Mouse (Mus musculus) adrenal gland, adult 8-10 months (tissue): ENCODE results near the gene Ldah. TPM values are rescaled to one million over a fixed set of nuclear protein-coding genes. Genes with fewer than 3 reads are reported as not detected.

Source experiments
- DNase-seq: peaks from one replicate; pipeline ENCODE4 v3.0.0; 2022
- total RNA-seq, 4 experiments: library from RNA; stranded (reverse); gene quantifications; 2 replicates each; pipeline ENCODE4 v1.2.4; 2022

The Ldah gene
- total RNA-seq, 4 experiments from 2014 or later = 42.4 to 54.9 (median 45.4) TPM

DNA sequence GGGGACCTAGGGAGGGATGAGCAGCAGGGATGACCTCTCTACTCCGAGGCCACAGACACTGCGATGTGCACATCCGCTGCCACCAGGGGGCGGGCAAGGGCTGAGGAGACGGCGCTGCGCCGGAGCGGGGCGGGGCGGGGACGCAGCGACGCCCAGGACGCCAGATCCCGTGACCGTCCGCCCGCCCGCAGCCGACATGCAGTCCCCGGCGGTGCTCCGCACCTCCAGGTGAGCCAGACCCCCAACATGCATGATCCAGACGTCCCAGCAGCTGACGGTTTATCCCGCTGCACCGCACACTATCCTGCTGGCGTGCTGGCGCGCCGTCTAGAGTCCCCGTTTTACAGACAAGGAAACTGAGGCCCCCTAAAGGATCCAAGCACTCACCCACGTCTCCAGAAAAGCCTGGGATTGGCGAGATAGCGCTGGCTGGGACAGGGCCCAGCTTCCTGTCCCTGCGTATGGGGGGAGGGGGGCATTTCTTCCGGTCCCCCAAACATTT lies 105.4 kb downstream of the Ldah start, which contains the start of gene Hs1bp3:
Gene Hs1bp3 (plus strand): TSS at position 163 of the 502 bp plus-strand sequence.
- peak; percentile 69 for DNase-seq

DNA sequence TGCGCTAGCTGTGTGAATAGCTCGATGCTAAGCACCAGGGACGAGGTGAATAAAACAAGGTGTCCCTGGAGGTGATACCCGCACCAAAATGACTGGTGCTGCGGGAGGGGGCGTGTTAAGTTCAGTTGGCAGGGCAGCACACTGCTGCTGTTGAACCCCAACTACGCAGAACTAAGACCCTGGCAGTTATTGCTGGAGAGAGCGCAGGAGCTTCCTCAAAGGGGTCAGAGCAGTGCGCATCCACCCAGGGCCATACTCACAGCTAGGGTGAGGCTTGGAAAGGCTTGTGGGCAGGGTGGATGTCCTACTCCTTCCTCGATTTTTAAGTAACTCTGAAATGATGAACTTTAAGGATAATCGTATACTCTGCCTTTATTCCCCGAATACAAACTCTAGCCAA lies 105.9 kb downstream of the Ldah start:
- DNase-seq = no peak

DNA sequence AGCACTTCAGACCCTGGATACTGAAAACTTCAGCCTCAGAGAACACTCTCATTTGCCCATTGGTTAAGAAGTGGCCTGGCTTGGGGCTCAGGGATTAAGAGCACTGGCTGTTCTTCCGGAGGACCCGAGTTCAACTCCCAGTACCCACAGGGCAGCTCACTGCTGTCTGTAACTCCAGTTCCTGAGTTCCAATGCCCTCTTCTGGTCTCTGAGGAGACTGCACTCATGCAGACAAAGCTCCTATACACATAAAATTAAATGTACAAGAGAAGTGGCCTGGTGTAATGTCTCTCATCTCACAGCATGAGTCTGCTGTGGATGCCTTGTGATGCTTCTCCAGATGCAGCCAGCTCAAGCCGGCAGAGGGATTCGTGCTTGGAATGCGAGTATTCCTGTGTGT lies 108.6 kb downstream of the Ldah start:
- DNase-seq = no peak

DNA sequence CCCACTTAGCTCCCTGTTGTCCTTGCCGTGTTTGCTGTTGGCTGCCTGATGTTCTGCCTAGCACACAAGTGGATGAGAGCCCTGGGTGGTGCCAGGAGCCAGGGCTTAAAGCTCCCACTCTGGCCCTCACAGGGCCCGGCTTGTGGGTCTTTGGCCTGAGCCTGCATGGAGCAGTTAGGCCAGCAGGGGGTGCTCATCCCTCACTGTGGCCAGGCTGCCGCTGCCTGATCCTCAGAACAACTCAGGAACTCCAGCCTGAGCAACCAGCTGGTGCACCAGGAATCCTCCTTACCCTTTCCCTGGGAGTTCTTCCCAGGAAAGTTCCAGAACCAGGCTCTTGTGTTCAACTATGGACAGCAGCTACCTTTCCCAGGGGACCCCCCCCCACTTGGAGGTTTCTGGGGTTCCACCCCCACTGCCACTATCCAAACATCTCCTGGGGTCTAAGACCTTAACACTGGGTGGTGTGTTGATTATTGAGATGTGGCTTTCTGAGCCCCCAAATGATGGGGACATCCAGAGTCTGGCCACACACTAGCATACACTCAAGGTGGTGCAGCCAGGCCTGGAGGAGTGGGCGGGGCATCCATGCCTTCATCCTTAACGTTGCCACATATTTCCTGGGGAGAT lies 112.3 kb downstream of the Ldah start:
- DNase-seq = peak; percentile 65

DNA sequence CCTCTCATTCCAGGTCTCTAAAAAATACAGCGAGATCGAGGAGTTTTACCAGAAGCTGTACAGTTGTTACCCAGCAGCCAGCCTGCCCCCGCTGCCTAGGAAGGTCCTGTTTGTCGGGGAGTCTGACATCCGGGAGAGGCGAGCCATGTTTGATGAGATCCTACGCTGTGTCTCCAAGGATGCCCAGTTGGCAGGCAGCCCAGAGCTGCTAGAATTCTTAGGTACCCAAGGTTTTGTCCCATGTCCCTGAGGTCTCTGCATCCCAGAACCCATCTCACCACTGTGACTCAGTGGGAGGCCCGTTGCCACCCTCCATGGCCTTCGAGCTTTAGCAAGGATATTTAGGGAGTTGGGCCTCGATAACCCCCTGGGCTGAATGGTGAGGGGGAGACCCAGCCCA lies 113.6 kb downstream of the Ldah start:
- DNase-seq = peak; percentile 74

DNA sequence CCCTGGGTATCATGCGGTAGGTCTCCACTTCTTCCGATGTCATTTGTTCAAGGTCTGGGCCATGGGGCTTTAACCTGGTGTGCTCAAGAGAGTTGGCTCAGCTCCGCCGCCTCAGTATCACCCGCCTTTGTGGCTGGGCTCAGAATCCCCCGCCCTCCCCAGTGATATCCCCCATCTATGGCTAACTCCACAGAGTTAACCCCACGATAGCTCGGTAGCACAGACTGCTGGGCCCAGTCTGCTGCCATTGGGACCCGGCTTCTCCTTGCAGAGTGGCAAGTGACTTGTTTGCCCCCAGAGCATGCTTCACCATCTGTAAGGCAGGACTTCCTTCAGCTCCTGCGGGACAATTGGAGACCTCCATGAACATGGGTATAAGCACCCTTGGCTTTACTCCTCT lies 116.2 kb downstream of the Ldah start:
- no peak for DNase-seq

DNA sequence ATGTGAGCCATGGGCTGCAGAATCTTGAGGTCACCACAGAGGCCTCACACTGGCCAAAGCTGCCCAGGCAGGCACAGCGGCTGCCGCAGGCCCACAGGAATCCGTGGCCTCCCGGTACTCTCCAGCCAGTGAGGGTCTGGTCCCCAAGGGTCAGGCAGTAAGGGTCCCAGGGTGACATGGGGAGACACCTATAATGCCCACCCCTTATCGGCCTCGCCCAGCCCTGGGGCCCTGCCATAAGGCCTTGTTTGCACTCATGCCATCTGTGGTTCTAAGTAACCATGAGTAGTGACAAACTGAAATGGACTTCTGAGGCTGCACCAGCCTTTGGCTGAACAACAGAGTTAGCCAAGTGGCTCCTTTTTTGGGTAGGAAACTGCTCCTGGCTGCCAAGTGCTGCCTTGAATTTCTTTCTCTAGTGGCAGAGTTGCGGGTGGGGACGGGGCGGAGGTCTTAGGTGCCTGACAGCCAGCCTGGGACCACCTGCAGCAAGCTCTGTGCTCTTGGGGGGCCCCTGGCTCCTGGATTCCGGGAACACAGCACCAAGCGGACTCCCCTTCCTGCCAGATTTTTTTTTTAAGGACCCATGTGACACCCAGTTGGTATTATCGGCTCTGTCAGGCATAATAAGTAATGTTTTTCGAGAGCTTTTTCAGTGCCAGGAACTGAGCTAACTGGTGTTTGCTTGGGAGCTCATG lies 117.5 kb downstream of the Ldah start:
- DNase-seq = no peak

DNA sequence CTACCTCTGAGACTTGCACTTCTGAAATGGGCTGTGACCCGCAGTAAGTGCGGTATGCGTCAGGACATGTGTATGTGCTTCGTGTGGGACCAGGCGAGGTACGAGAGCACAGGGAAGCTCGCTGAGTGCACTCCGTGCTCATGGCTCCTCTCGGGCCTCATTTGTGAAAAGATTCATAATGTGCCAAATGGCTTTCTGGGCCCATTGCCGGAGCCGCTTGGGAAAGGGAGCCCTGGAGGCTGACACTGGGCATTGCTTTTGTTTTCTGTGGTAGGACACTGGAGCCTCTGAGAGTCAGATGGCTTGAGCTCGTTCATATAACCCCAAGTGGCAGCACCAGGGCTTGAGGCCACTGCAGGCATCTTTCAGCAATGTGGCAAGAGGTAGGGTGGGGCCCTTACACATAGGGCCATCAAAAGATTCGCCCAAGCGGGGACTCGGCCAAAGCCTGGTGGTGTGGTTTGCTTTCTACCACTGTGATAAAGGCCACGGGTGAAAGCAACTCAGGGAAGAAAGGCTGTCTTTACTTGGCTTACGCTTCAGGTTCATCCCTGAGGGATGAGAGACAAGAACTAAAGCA lies 118.1 kb downstream of the Ldah start:
- DNase-seq = no peak

DNA sequence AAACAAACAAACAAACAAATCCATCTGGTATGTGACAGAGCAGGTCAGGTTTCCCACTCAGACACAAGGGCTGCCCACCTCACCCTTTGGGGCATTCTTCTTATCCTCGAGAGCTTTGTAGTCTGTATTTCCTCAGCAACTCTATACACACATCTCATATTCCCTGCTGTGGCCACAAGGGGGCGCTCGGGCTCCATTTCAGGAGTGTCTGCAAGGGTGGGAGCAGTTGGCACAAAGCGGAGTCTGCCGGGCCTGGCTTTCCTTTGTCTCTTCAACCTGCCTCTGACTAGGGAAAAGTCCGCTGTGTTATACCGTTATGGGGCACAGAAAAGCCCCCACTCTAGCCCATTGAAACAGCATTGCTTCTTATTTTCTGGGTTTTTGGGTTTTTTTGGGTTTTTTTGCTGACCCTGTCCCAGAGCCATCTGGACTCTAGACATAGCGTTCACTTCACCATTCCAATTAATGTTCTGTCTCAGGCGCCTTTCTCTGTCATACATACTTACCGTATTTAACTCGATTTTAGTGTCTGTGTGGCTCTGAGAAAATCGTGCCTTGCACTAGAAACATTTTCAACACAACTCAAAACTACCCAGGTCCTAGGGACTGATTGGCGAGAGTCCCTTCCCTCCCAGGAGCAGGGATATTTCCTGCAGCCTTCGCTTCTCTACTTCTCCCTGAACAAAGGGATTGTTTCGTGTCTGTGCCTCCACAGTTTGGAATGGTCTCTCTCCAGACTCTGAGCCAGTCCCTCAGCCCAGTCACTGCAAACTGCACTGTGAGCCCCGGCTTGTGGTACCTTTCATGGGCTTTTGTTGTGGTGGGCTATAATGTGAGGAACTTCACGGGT lies 119.1 kb downstream of the Ldah start:
- peak; percentile 88 for DNase-seq

DNA sequence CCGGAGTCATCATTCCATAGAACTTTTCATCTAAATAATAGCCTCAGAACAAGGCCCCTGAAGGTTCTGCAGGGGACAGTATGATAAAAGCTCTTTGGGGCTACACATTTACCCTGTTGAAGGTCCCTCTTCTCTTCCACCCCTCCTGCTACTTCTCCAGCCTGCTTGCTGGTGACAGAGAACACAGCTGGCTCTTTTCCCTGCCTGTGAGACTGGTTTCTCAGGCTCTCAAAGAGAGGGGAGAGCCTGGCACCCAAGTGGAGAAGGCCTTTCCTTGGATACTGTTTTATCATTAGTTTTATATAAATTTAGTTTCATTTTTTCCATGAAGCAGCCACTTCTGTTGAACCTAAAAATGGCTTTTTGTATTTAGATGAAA lies 119.8 kb downstream of the Ldah start:
- DNase-seq = no peak

DNA sequence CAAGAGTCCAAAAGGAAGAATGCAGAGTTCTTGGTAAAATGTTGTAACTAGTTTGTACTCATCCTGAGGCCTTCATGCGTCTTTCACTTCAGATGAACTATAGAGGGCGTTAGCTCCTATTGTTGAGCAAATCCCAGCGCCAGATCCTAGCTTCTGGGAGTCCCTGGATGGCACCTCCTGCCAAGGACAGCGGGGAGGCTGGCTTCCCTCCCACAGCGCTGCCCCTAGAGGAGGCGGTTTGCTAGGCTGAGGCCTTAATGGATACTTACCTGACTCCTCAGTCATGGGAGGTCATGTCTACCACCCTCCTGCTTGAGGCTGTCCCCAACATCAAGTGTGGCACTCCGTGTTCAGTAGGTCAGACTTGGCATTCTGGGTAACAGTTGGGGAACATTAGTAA lies 121.3 kb downstream of the Ldah start:
- DNase-seq = no peak

DNA sequence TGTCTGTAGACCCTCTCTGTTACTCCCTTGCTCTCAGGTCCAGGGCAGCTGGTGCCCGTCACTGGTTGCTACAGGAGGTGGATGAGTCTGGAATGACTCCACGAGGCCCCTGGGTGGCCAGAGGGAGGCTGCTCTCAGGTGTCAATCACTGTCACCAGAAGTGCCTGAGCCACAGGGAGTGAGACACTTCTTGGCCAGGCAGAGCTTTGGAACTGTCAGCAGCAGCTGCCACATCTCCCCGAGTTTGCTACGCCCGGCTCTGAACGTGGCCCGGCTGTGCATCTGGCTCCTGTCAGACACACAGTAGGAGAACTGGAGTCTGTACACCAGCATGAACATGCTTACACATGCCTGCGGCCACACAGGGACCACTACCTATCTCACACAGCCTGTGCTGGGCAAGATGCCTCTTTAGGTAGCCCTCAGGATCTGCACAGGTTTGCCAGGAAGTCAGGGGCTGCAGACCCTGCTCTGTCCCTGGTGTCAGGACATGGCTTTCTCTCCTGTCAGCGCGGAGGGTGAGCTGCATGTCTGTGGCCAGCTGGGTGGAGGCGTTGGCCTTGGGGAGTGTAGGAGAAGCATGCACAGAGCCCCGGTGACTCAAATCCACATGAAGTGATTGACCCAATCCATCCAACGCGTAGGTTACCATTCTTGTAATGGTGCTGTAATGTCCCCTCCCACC lies 123.7 kb downstream of the Ldah start:
- DNase-seq = peak; percentile 61

DNA sequence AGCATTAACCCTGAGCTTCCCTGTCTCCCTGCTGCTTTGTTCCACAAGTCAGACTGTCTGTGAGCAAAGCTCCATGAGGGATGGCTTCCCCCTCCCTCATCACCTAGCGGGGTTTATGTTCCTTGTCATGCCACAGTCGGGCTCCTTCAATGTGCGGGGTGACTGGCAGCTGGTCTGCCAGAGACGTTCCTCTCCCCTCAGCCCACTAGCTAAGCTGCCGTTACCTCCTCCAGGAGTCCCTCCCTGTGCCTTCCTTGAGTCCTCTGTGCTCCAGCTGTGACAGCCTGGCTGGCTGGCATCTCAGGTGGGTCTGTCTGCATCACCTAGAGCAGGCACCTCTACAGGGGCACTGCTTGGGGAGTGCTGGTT lies 124.3 kb downstream of the Ldah start:
- no peak for DNase-seq

DNA sequence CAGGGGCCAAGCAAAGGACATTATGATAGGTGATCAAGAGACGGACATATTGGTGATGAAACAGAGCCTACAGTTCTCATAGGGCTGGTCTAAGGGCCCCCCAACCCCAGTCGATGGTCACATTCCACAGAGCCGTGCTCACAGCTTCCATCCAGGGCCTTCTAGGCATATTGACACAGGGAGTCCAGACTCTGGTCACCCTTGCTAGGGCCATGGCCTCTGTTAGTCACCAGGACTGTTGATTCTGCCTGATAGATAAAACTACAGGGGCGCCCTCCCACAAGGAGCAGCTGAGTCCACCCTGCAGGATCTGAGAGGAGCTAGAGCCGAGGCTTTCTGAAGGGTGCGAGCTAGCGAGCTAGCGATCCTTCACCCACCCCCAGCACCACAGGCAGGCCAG lies 125.7 kb downstream of the Ldah start:
- no peak for DNase-seq

DNA sequence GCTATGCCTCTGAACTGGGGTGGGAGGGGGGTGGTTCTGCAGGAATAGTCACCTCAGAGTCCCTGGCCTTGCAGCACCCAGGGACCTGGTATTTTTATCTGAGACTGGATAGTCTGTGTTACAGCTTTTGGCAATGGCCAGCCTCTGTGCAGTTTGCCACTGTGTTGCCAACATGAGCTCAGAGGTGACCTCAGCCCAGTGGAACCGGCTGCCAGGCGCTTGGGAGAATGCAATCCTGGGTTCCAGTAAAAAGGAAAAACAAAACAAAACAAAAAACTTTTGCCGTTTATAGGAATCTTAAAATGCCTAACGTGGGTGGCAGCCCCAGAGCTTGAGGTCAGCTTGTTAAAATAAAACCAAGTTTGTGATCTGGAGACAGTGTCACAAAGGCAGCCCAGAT lies 126.4 kb downstream of the Ldah start:
- peak; percentile 76 for DNase-seq

Other genes starting within 250 kb of the Ldah start
- gene Apob, start 230.5 kb upstream of the Ldah start, total RNA-seq = 1 to 10 TPM in 2 of 4 experiments, under 1 TPM in 2; 0.03 to 1.4 (median 0.78) TPM
- under 1 TPM in 1 of 4 experiments, not detected in 3; 0.23 TPM for gene Gdf7, start 93.8 kb downstream of the Ldah start, total RNA-seq
- gene Hs1bp3, start 105.3 kb downstream of the Ldah start, total RNA-seq = 10 to 100 TPM; 18.4 to 33.8 (median 20.6) TPM